Mouse (Mus musculus): ENCODE results near the gene Gm45623.

Gene Gm45623

GRCm38 (mm10) chr13:56752474-56753191 is 994 bp downstream of the Gm45623 start:
- no peak for DNase-seq (ENCODE audit: low read depth, low spot score)

DNA sequence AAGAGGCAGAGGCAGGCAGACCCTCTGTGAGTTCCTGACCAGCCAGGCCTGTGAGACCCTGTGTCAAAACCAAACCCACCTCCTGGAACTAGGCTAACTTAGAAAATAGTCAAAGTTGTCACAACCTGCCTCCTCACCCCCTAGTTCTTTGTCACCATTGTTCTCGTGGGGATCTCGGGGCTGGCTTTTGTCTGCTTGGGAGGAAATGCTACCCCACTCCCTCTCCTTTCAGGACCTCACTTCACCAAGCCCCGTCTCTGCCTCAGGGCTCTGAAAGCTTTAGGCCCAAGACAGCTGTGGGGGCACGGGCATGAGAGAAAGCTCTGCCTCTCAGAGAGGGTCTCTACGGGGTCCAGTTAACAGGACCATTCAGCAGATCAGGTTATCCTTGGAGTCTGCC is 1.9 kb downstream of the Gm45623 start:
- no peak for DNase-seq (ENCODE audit: low read depth, low spot score)

- DNase-seq (ENCODE audit: low read depth, low spot score): no peak
These were observed 4.2 kb downstream of the Gm45623 start for GRCm38 (mm10) chr13:56749377-56749776.

DNA sequence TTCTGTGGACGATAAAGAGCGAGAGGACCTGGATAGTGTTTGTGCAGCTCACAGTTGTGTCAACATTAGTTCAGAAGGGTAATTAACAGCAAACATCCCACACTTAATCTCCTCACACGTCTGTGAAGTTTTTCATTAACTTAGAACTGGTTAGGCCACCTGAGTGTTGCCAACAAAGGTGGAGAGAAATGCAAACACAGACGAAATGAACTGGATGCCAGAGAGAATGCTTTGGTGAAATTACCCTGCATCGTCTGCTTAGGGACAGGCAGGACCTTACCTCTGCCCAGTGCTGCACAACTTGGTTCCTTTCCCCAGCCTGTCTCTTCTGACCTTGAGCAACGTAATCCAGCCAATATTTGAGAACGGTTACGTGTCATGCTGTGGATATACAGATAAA is 6.1 kb downstream of the Gm45623 start:
- no peak for DNase-seq (ENCODE audit: low read depth, low spot score)

DNA sequence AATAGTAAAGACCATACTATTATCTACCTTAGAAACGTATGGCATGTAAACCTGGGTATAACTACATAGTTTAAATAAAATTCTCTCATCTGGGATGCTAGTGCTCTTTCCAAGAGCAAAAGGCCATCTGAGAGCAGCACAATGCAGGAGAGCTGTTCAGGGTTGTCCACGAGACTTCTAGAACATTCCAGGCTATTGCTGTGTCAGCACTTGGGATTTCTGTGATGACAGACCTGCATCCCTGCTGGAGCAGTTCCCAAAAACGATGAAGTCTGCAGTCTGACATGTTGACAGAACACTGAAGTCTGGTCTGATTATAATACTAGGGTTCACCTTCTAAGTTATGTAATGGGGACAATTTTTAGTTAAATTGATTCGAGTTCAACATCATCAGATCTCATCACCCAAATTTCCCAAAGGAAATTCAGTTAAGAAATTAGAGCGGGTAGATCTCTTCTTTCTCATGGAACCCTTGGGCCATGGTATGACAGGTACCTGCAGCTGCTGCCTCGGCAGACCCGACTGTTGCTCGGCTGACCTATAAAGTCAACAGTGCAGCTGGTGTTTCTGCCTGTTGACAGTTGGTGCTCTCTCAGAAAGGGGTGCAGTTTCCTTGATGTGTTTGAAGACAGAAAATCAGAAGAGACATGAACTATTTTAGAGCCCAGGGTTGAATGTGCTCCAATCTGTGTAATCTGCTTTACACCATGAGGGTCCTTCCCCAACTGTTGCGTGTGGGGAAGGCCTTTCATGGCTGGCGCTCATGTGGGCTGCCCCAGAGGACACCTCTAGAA is 6.7 kb downstream of the Gm45623 start:
- DNase-seq (ENCODE audit: low read depth, low spot score): no peak

GRCm38 (mm10) chr13:56742325-56742901 is 11.2 kb downstream of the Gm45623 start:
- no peak for DNase-seq (ENCODE audit: low read depth, low spot score)

- no peak for DNase-seq (ENCODE audit: low read depth, low spot score)
These were observed 11.9 kb downstream of the Gm45623 start for GRCm38 (mm10) chr13:56741691-56742090.

- DNase-seq (ENCODE audit: low read depth, low spot score): no peak
These were observed 13.1 kb downstream of the Gm45623 start for GRCm38 (mm10) chr13:56740496-56740895.

GRCm38 (mm10) chr13:56739556-56739955 is 14.1 kb downstream of the Gm45623 start:
- no peak for DNase-seq (ENCODE audit: low read depth, low spot score)

GRCm38 (mm10) chr13:56735212-56735875 is 18.3 kb downstream of the Gm45623 start:
- DNase-seq (ENCODE audit: low read depth, low spot score): peak; percentile 27

GRCm38 (mm10) chr13:56734617-56735016 is 19.0 kb downstream of the Gm45623 start:
- DNase-seq (ENCODE audit: low read depth, low spot score): no peak

DNA sequence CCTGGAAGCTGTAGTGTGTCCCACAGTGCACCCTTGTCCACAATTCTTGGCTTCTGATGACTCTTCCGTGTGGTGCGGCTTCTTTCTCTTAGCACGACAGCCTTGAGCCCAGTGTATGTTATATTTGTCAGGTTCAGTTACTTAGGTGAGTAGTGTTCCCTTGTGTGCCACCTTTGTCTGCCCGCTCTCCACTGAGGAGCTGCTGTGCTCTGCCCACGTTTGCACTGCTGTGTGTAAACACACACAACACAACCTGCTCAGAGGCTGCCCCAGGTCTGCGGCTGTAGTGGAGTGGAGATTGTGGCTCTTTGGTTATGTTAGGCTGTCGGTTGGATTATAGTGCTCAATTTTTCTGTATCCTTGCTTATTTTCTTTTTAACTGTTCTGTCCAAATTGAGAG is 24.6 kb downstream of the Gm45623 start:
- DNase-seq (ENCODE audit: low read depth, low spot score): no peak

- DNase-seq (ENCODE audit: low read depth, low spot score): no peak
These were observed 27.1 kb downstream of the Gm45623 start for GRCm38 (mm10) chr13:56726551-56726950.

DNA sequence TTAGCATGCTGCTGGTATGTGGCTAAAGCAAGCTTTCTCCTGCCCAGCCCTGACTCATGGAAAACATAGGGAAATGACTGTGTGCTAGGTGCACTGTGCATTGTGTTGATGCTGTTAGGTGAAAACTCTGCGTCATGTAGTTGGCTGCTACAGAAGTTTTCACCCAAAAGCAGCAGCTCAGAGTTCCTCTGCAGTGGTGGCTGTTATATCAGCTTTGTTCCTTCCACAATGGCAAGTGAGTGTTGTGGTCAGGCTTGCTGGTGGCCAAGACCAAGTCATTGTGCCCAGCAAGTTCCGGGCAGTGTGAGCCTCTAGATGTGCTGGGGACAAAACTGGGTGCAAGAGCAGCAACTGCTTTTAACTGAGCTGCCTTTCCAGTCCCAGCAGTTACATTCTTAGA is 41.4 kb downstream of the Gm45623 start:
- no peak for DNase-seq (ENCODE audit: low read depth, low spot score)

DNA sequence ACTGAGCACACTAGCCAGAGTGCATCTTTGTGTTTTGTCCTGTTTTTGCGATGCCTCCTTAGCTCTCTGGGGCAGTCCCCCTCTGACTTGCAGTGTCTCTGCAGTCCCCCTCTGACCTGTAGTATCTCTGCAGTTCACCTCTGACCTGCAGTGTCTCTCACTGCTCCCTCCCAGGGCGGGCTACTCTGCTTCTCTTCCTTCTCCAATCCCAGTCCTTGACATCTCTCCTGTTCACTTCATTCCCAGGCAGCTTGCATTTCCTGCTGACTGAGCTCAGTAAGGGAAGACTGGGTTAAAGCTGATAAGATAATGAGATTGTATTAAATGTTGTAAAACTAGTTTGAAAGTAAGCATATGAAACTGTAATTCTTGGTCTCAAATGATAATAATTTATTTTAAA is 43.0 kb downstream of the Gm45623 start:
- no peak for DNase-seq (ENCODE audit: low read depth, low spot score)

DNA sequence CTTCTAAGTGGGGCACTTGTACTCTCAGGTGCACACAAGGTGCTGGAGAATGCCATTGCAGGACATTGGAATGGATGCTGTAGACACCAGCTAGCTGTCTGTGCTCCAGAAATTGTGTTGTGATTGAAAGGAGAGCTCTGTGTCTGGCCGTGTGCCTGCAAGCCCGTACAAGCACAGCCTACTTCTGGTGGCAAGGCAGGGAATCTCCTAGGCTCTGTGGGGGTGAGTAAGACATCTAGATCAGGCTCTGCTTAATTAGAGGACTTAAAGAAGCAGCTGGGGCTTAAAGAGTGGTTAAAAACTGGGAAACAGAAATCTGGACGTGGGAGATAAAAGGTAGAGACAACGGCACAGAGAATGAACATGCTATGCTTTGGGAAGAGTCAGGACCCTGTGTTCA is 46.0 kb downstream of the Gm45623 start:
- no peak for DNase-seq (ENCODE audit: low read depth, low spot score)

GRCm38 (mm10) chr13:56707111-56707510 is 46.5 kb downstream of the Gm45623 start:
- DNase-seq (ENCODE audit: low read depth, low spot score): no peak

GRCm38 (mm10) chr13:56704596-56704995 is 49.0 kb downstream of the Gm45623 start:
- DNase-seq (ENCODE audit: low read depth, low spot score): no peak

- no peak for DNase-seq (ENCODE audit: low read depth, low spot score)
These were observed 49.7 kb downstream of the Gm45623 start for GRCm38 (mm10) chr13:56703871-56704321.

GRCm38 (mm10) chr13:56703222-56703870 is 50.3 kb downstream of the Gm45623 start:
- DNase-seq (ENCODE audit: low read depth, low spot score): peak; percentile 85

GRCm38 (mm10) chr13:56702469-56703221 is 51.0 kb downstream of the Gm45623 start, which contains the start of gene Smad5:
Gene Smad5, plus strand, starts transcription at chr13:56703010.
- DNase-seq (ENCODE audit: low read depth, low spot score): peak; percentile 95

All from A20 (cell line).